Mouse (Mus musculus): ENCODE results near the gene Mrvi1. TPM values are rescaled to one million over a fixed set of nuclear protein-coding genes. Genes with fewer than 3 reads are reported as not detected.
A peak's percentile ranks its signal among the peaks of the same experiment; 100 is the strongest.

Gene Mrvi1
- total and polyA plus RNA-seq, 3 experiments: 14.8 to 18.7 (median 16.5) TPM

DNA sequence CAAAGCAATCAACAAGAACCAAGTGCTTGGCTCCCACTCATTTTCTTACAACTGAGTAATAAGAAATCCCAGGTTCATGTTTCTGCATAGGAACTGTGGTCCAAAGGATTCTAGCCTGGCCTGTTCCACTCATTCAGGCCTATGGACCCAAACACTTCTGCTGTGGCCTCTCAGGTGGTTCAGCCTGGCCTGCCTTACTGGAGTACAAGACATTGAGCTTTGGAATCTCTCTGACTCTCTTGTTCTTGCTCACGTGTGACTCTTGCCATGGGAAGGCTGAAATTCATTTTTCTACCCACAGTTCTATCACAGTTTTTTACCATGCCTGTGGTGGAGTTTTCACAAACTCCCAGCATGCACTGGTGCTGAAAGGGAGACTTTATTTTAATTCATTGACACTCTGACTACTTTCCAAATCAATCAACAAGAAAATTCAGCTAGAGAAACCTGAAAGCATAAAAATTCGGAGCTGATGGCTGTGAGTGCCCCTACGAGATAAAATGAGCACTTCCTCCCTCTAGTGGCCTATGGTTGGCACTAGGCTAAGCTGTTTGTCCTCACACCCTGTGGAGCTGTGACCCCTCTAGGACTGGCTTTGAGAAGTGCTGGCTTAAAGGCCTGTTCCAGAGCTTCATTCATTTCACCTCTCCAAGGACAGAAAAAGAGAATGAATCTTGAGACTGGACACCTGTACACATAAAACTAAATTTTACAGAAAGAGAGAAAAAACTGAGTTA is 52.0 kb downstream of the Mrvi1 start:
- no peak overlapping the region for H3K27ac ChIP-seq
- intact Hi-C loops (cut with DNase I): loop anchor here (2.0 kb wide), 1 partner anchor 113 kb away; no protein-coding TSS in a partner anchor

DNA sequence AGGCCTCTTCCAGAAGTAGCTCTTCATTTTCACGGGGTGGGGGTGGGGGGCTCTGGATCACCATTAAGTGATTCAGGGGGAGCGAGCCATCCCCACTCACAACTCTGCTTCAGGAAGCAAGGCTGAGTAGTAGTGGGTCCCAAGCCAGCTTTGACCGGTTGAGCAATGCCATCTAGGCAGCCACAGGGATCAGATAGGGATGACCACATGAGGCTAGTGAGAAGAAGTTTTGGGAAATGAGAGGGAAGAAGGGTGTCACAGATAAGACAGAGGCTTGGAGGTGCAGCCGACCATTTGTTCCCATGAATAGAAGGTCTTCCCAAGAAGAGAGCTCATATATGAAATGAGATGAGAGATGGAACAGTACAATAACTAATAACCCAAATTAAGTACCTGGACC is 55.7 kb downstream of the Mrvi1 start:
- Histone ChIP-seq H3K4me3 (no peak overlapping the region), H3K9ac (ENCODE audit: low read depth, low read length) (no peak overlapping the region), H3K36me3 (ENCODE audit: control insufficient read depth, insufficient read depth, low read length) (no peaks in the 10 kb centered on the region), H3K4me1 (ENCODE audit: control insufficient read depth, insufficient read depth, low read length) (no peaks in the 10 kb centered on the region; the same call in 1 of the 2 replicates), H3K79me2 (replicated peaks; ENCODE audit: control insufficient read depth, insufficient read depth, low read length) (no peaks in the 10 kb centered on the region), H3K27me3 (ENCODE audit: control insufficient read depth, insufficient read depth, low read length) (no peaks in the 10 kb centered on the region), H3K27ac (no peak overlapping the region)
- intact Hi-C loops (cut with DNase I): loop anchor here (5.0 kb wide), 1 partner anchor 44 kb away; no protein-coding TSS in a partner anchor
- 75% methylated on average over 4 of the region's 4 CpGs for WGBS
- no peak for TF ChIP-seq EP300 (IDR thresholded peaks at IDR 0.05; ENCODE audit: insufficient read depth, low read depth, low read length)
- TF ChIP-seq POLR2A (IDR thresholded peaks at IDR 0.05; ENCODE audit: insufficient read depth, low read depth, low read length): no peak
- TF ChIP-seq CTCF (IDR thresholded peaks at IDR 0.05): no peak
- no peak for DNase-seq

More for the DNA sequence above, 52.0 kb downstream of the Mrvi1 start:
- H3K27me3 ChIP-seq (ENCODE audit: control insufficient read depth, insufficient read depth, low read length): no peaks in the 10 kb centered on the region
- no peaks in the 10 kb centered on the region for H3K79me2 ChIP-seq (replicated peaks; ENCODE audit: control insufficient read depth, insufficient read depth, low read length)
- TF ChIP-seq EP300 (IDR thresholded peaks at IDR 0.05; ENCODE audit: insufficient read depth, low read depth, low read length) (peak; percentile 61; the same call in 1 of the 2 replicates), CTCF (IDR thresholded peaks at IDR 0.05) (peak; percentile 80), POLR2A (IDR thresholded peaks at IDR 0.05; ENCODE audit: insufficient read depth, low read depth, low read length) (no peak)
- no peak overlapping the region for H3K4me3 ChIP-seq
- H3K4me1 ChIP-seq (ENCODE audit: control insufficient read depth, insufficient read depth, low read length): no peaks in the 10 kb centered on the region; the same call in 1 of the 2 replicates
- peak in 1 of 2 experiments; percentile 45 for DNase-seq
- no peaks in the 10 kb centered on the region for H3K36me3 ChIP-seq (ENCODE audit: control insufficient read depth, insufficient read depth, low read length)
- 19% methylated on average over 3 of the region's 3 CpGs for WGBS
- H3K9ac ChIP-seq (ENCODE audit: low read depth, low read length): no peak overlapping the region

DNA sequence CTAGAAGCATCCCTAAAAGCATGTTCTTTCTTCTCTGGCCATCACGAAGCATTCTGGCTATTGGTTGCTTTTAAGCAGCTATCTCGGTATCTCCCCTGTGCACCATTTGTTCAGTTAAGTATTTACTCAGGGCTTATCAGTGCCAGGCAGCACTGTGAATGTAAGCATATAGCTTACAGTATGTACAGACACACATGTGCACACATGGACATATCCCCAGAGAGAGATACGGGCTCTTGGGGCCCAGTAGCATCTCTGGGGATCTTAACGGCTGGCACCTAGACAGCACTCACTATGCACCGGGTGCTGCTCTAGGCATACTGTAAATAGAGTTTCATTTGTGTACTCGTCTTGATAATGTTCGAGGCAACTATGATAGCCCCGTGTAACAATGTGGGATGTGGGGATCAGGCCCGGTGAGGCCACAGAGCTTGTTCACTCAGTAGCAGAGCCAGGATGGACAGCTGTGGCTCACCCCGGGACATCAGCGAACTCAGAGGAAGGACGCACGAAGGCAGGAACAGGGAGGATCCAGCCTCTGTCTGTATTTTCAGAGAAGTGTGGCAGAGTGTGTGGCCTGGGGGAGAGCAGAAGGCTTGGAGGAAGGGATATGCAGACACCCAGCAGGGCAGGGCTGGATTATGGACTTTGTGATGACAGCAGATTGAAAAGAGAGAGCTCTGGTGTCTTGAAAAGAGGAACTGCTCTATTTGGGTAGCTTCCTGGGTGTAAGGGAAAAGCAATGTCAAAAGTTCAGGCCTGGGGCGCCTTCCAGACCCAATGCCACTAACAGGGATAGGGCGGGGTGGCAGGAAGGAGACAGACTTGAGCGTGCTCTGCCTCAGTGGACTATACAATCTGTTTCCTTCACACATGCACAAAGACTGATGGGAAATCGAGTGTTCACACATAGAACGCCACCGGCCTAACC is 61.7 kb downstream of the Mrvi1 start:
- peak overlapping the region; percentile 0; the same call in 1 of the 2 replicates for H3K27ac ChIP-seq
- H3K4me1 ChIP-seq (ENCODE audit: control insufficient read depth, insufficient read depth, low read length): peaks cover 2% of the 10 kb centered on the region
- peak; percentile 41 to 64 for DNase-seq
- TF ChIP-seq POLR2A (IDR thresholded peaks at IDR 0.05; ENCODE audit: insufficient read depth, low read depth, low read length): 0 out of 2 replicates have a peak, but pooled peaks have one; percentile 20
- no peak for TF ChIP-seq EP300 (IDR thresholded peaks at IDR 0.05; ENCODE audit: insufficient read depth, low read depth, low read length)
- no peak for TF ChIP-seq CTCF (IDR thresholded peaks at IDR 0.05)
- H3K9ac ChIP-seq (ENCODE audit: low read depth, low read length): no peak overlapping the region
- H3K27me3 ChIP-seq (ENCODE audit: control insufficient read depth, insufficient read depth, low read length): no peaks in the 10 kb centered on the region
- WGBS: 46% methylated on average over 19 of the region's 19 CpGs
- intact Hi-C loops (cut with DNase I): no loop called here
- no peaks in the 10 kb centered on the region for H3K36me3 ChIP-seq (ENCODE audit: control insufficient read depth, insufficient read depth, low read length)
- no peaks in the 10 kb centered on the region for H3K79me2 ChIP-seq (replicated peaks; ENCODE audit: control insufficient read depth, insufficient read depth, low read length)
- H3K4me3 ChIP-seq: no peak overlapping the region

DNA sequence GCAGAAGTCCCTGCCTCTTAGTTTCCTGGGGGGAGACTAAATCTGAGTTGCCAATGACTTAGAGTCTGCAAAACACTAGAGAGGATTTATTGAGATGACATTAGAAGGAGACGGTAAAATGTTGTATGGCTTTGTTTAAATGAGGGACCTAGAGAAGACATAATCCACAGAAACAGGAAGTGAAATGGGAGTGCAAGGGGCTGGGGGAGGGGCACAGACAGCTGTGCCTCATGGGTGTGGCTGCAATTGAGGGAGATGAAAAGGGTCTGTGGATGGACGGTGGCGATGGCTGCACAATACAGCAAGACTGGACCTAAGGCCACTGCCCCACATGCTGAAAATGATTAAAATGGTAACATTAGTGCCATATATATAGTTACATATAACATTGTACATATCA is 62.5 kb downstream of the Mrvi1 start:
- DNase-seq: peak in 1 of 2 experiments; percentile 38
- no peaks in the 10 kb centered on the region for H3K36me3 ChIP-seq (ENCODE audit: control insufficient read depth, insufficient read depth, low read length)

DNA sequence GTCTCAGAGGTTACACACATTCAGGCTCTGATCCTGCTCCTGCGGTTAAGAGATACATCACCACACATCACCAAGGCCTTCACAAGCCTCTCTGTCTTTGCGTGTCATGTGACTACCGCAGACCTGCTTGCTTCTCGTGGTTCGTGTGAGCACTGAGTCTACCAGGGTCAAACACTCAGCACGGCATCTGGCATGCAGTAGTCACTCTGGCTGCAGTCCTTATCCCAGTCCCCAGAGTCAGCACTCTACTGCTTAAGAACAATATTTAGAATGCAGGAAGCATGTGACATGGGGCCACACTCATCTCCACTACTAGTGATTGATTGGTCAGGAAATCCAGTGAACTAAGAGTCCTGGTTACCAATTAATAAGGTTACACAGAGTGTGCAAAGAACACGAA is 66.3 kb downstream of the Mrvi1 start:
- no peak for DNase-seq
- Histone ChIP-seq H3K27ac (no peak overlapping the region), H3K4me3 (no peak overlapping the region), H3K79me2 (replicated peaks; ENCODE audit: control insufficient read depth, insufficient read depth, low read length) (no peaks in the 10 kb centered on the region), H3K36me3 (ENCODE audit: control insufficient read depth, insufficient read depth, low read length) (no peaks in the 10 kb centered on the region), H3K4me1 (ENCODE audit: control insufficient read depth, insufficient read depth, low read length) (peaks cover 2% of the 10 kb centered on the region), H3K9ac (ENCODE audit: low read depth, low read length) (no peak overlapping the region), H3K27me3 (ENCODE audit: control insufficient read depth, insufficient read depth, low read length) (no peaks in the 10 kb centered on the region)
- intact Hi-C loops (cut with DNase I): no loop called here
- no peak for TF ChIP-seq POLR2A (IDR thresholded peaks at IDR 0.05; ENCODE audit: insufficient read depth, low read depth, low read length)
- no peak for TF ChIP-seq CTCF (IDR thresholded peaks at IDR 0.05)
- TF ChIP-seq EP300 (IDR thresholded peaks at IDR 0.05; ENCODE audit: insufficient read depth, low read depth, low read length): no peak
- WGBS: 54% methylated on average over 7 of the region's 7 CpGs

More for the DNA sequence above, 62.5 kb downstream of the Mrvi1 start:
- Histone ChIP-seq H3K4me1 (ENCODE audit: control insufficient read depth, insufficient read depth, low read length) (peaks cover 2% of the 10 kb centered on the region), H3K27ac (no peak overlapping the region), H3K27me3 (ENCODE audit: control insufficient read depth, insufficient read depth, low read length) (no peaks in the 10 kb centered on the region), H3K4me3 (no peak overlapping the region), H3K79me2 (replicated peaks; ENCODE audit: control insufficient read depth, insufficient read depth, low read length) (no peaks in the 10 kb centered on the region), H3K9ac (ENCODE audit: low read depth, low read length) (no peak overlapping the region)
- intact Hi-C loops (cut with DNase I): no loop called here
- TF ChIP-seq POLR2A (IDR thresholded peaks at IDR 0.05; ENCODE audit: insufficient read depth, low read depth, low read length): no peak
- TF ChIP-seq EP300 (IDR thresholded peaks at IDR 0.05; ENCODE audit: insufficient read depth, low read depth, low read length): no peak
- TF ChIP-seq CTCF (IDR thresholded peaks at IDR 0.05): no peak
- WGBS: 54% methylated on average over 3 of the region's 3 CpGs
